Mouse (Mus musculus): ENCODE data around the gene Prss44.
"Not testable (repeated sequence)": the region's sequence is repeated elsewhere in the genome, so short reads cannot be mapped to it uniquely, and the experiment has no call there.

The Prss44 gene

GRCm38 (mm10) chr9:110813789-110814188, at the start of gene Prss44:
Gene Prss44, plus strand, starts transcription at chr9:110813994.
- in situ Hi-C loops (cut with MboI, MseI), result no loop called here

- in situ Hi-C loops (cut with MboI, MseI), result no loop called here
These were observed 41.5 kb upstream of the Prss44 start for GRCm38 (mm10) chr9:110772336-110772735.

DNA sequence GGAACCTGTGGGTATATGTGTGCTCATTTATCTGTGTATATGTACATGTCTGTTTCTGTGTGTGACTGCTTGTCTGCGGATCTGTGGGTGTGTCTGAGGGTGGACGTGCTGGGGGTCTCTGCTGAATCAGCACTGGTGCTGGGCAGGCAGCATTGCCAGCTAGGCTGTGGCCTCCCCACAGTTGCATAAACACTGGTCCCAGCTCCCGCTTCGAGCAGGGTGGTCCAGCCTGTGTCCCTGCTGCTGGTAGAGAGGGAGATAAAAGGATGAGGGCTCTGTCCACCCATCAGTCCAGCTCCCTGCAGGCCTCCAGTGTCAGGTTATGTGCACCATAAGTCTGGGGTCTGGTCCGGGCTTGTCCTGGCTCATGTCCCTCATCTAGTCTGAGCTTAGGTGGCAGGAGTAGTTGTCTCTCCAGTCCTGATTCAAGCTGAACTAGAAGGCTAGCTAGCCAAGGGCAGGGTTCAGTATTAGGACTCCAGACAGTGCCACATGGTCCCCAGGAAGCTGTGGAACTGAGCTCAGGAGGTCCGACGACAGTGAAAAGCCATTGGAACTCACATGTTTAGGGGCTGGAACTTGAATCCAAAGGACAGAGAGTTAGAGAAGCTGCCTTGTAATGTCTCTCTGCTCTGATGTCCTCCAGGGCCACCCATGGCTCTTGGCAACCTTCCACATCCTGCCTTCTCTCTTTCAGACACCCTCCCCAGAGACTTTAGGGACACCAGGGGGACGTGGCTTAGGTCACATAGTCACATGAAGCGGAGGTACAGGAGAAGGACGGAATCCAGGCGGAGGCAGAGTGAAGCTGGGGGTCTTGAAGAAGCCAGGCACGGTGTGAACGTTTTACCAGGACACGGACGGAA, 39.2 kb upstream of the Prss44 start:
- in situ Hi-C loops (cut with MboI, MseI), result loop anchor here (5.0 kb wide), 1 partner anchor 57 kb away; no protein-coding TSS in a partner anchor

DNA sequence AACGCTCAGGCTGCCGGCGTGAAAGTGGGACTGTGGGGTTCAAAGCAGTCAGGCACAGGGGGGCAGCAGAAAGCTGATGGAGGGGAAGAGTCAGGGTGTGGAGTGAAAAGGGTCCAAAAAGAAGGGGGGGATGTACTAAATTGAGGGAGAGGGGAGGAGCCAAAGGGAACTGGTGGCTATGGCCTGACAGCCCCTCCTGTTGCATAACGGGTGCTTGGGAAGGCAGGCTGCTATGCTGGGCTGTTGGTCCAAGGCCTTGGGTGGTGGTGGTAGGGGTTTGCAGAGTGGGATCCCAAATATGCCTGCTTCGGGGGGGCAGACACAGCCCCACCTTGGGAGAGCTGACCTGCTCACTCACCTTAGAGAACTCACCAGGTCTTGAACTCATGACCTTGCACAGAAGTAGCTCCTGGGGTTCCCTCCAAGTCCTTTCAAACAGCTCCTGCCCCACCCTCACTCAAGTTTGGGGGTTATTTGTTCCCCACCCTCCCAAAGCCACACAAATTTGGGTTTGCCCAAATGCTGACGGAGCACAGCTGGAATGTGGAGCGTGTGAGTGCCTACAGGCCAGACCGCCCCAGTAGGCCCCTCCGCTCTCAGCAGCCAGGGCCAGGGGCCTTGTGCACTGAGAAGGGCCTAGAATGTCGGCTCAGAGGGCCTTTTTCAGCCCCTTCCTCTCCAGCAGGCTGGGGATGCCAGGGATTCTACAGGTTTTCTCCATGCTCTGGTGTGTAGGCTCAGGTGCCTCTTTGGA, 38.3 kb upstream of the Prss44 start:
- in situ Hi-C loops (cut with MboI, MseI), result loop anchor here (5.0 kb wide), 1 partner anchor 58 kb away; no protein-coding TSS in a partner anchor

DNA sequence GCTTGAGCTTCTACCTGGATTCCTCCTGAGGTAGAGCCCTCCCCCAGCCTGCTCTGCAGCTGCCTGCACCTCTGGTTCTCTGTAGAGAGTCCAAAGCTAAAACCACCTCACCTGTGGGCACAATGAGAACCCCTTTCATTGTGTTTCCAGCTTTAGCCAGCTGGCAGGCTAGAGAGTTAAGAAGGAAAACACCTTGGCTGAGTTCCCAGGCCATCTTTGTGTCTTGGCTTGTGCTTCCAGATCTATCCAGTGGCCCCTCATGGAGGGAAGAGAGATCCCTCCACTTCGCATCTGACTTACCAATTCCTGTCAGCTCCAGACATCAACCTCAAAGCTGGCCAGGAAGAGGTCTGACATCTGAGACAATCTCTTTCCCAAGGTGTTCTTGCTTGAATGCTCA, 35.7 kb upstream of the Prss44 start:
- in situ Hi-C loops (cut with MboI, MseI), result loop anchor here (5.0 kb wide), 1 partner anchor 61 kb away; no protein-coding TSS in a partner anchor

GRCm38 (mm10) chr9:110778559-110778958, 35.2 kb upstream of the Prss44 start:
- in situ Hi-C loops (cut with MboI, MseI), result loop anchor here (5.0 kb wide), 1 partner anchor 61 kb away; no protein-coding TSS in a partner anchor

- in situ Hi-C loops (cut with MboI, MseI), result loop anchor here (5.0 kb wide), 1 partner anchor 62 kb away; no protein-coding TSS in a partner anchor
These were observed 34.4 kb upstream of the Prss44 start for GRCm38 (mm10) chr9:110779242-110779913.

DNA sequence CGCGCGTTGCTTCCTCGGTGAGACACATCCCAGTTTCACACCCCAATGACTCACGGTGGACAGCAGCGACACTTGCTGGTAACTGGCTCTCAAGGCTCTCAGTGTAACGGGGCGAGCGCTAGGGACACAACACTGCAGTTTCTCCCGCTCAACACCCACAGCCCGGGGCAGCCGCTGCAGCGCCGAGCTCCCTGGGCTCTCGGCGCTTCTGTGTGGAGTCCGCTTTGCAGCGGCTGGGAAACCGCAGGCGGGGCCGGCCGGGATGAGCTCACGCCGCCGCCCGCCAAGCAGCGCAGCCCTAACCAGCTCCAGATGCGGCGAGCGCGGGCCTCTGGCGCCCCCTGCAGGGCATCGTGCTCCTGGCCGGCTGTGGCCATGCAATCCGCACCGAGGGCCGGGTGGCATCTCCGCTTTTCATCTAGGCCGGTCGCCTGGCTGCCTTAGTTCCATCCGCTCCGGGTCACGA, 32.5 kb upstream of the Prss44 start:
- in situ Hi-C loops (cut with MboI, MseI), result no loop called here

GRCm38 (mm10) chr9:110781731-110782130, 32.1 kb upstream of the Prss44 start:
- in situ Hi-C loops (cut with MboI, MseI), result no loop called here

GRCm38 (mm10) chr9:110783611-110784010, 30.2 kb upstream of the Prss44 start:
- in situ Hi-C loops (cut with MboI, MseI), result no loop called here

GRCm38 (mm10) chr9:110788169-110788568, 25.6 kb upstream of the Prss44 start:
- in situ Hi-C loops (cut with MboI, MseI), result no loop called here

- in situ Hi-C loops (cut with MboI, MseI), result no loop called here
These were observed 23.3 kb upstream of the Prss44 start for GRCm38 (mm10) chr9:110790462-110790861.

DNA sequence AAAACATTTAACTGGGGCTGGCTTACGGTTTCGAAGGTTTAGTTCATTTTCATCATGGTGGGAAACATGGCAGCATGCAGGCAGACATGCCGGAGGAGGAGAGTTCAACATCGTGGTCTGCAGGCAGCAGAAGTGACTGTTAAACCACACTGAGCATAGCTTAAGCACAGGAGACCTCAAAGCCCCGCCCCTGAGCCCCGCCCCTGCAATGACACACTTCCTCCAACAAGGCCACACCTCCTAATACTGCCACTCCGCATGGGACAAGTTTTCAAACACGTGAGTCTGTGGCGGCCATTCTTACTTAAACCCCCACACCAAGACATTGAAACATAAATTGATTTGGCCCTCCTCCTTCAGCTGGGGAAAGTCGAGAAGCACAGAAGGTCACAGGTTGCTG, 16.8 kb upstream of the Prss44 start:
- in situ Hi-C loops (cut with MboI, MseI), result no loop called here

DNA sequence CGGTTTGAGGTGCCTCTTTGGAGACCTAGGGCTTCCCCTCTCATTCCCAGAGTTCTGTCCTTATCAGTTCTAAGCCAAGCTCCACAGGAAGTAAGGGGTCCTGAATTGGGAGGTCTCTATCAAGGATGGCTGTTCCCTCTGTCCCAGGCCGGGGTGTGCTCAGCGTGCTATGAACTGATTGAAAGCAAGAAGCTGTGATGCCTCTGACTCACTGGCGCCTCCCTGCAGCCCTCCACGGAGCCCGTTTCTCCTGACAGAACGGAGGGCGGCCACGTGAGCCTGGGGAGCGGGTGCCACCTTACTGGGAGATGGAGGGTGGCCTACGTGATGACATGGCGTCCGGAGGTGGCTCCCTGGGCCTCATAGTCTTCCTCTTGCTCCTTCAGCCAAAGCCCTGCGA, 15.9 kb upstream of the Prss44 start, which contains the start of gene Prss42:
TSS of gene Prss42 (plus strand) at position 301 of the 400 bp plus-strand sequence.
- in situ Hi-C loops (cut with MboI, MseI), result no loop called here

GRCm38 (mm10) chr9:110800834-110801479, 12.8 kb upstream of the Prss44 start:
- in situ Hi-C loops (cut with MboI, MseI), result no loop called here

DNA sequence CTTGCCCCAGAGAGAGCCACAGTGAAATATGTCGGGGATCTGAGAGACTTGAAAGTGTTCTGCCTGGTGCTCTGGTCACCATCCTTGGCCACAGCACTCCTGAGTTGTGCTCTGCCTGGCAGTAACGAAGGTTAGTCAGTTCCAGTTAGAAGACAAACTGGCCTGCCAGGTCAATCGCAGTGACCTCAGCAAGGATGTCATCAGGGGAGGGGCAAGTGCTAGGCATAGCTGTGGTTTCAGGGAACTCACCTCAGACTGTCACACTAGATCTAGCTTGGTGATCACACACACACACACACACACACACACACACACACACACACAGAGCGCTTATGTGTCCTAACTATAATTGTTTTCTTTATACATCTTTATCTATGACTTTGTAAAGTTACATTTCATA, 10.5 kb upstream of the Prss44 start:
- in situ Hi-C loops (cut with MboI, MseI), result no loop called here

- in situ Hi-C loops (cut with MboI, MseI), result no loop called here
These were observed 3.7 kb upstream of the Prss44 start for GRCm38 (mm10) chr9:110810051-110810450.

GRCm38 (mm10) chr9:110820546-110820945, 6.8 kb downstream of the Prss44 start:
- in situ Hi-C loops (cut with MboI, MseI), result not testable (repeated sequence)

DNA sequence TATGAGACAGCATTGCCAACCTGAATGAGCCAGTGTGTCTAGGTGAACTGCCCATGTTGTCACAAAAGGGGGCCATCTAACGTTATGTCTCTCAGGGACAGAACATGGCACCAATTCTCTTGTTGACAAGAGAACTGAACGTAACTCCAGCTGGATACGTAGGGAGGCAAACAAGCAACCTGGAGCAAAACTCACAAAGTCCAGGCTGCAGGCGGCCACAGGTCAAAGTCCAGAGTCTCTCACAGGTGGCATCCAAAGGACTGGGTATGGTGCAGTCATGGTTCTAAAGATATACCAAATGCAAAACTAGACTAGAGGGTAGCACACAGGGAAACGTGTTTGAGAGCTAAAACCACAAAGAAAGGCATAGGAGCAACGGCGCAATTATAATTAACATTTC, 7.6 kb downstream of the Prss44 start:
- in situ Hi-C loops (cut with MboI, MseI), result no loop called here

GRCm38 (mm10) chr9:110825426-110825825, 11.6 kb downstream of the Prss44 start:
- in situ Hi-C loops (cut with MboI, MseI), result no loop called here

DNA sequence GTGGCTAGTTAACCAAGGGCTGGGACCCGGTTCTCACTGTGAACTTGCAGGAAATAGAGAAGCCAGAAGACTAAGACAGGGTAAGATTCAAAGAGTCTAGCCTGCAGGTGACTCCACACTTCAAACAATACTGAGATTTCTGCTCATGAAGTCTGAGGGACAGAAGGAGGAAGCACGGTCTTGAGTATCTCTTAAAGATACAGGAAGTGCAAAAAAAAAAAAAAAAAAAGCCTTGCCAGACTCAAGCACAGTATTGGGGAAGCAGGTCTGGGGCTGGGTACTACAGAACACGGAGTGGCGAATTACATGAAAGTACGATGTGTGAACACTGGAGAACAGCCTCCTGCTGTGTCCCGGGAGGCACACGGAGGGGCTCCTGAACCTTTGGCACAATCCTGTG, 12.0 kb downstream of the Prss44 start:
- in situ Hi-C loops (cut with MboI, MseI), result no loop called here

Data from regulatory T cell (primary cell).